Mouse (Mus musculus) embryonic facial prominence, embryonic 13.5 days (tissue): Measurements from ENCODE around the gene Adam11. TPM values are rescaled to one million over a fixed set of nuclear protein-coding genes. Genes with fewer than 3 reads are reported as not detected.

ENCODE experiments used
- ATAC-seq: fragments of 200-750 bp; cut with Nextera tagmentation; 2 replicates; pipeline ENCODE4 v1.8.0; 2017; ENCODE audit warnings: low read depth; ENCODE audit not compliant: insufficient number of reproducible peaks, insufficient read depth, low FRiP score, low TSS enrichment
- H3K27ac ChIP-seq: fragments of 300-500 bp; sonication (generic); 2 replicates; pipeline ENCODE4 v1.5.1; 2015; ENCODE audit warnings: moderate library complexity, mild to moderate bottlenecking, inconsistent platforms
- H3K27me3 ChIP-seq: fragments of 300-500 bp; sonication (generic); 2 replicates; pipeline ENCODE4 v1.6.1; 2015; ENCODE audit warnings: mild to moderate bottlenecking, inconsistent platforms
- H3K36me3 ChIP-seq: fragments of 300-500 bp; sonication (generic); 2 replicates; pipeline ENCODE4 v1.6.1; 2015; ENCODE audit warnings: mild to moderate bottlenecking, inconsistent platforms
- H3K4me1 ChIP-seq: fragments of 300-500 bp; sonication (generic); 2 replicates; pipeline ENCODE4 v1.6.1; 2015; ENCODE audit warnings: inconsistent platforms
- H3K4me2 ChIP-seq: fragments of 300-500 bp; sonication (generic); 2 replicates; pipeline ENCODE4 v1.6.1; 2015; ENCODE audit warnings: moderate library complexity, mild to moderate bottlenecking, inconsistent platforms
- H3K4me3 ChIP-seq: fragments of 300-500 bp; sonication (generic); 2 replicates; pipeline ENCODE4 v1.5.1; 2015; ENCODE audit warnings: mild to moderate bottlenecking, inconsistent platforms
- H3K9ac ChIP-seq: fragments of 300-500 bp; sonication (generic); 2 replicates; pipeline ENCODE4 v1.6.1; 2015; ENCODE audit warnings: mild to moderate bottlenecking, inconsistent platforms
- H3K9me3 ChIP-seq: fragments of 300-500 bp; sonication (generic); 2 replicates; pipeline ENCODE4 v1.6.1; 2016; ENCODE audit warnings: inconsistent platforms
- WGBS: fragments of 180-500 bp; shearing (Covaris S2); methylation state at CpG from one replicate; pipeline ENCODE4 v1.1.7; 2015; ENCODE audit warnings: mixed read lengths; 5-methylcytosine and 5-hydroxymethylcytosine counted together
- polyA plus RNA-seq: library from polyadenylated mRNA; unstranded; fragments of >200 nt; fragmentation: Nextera tagmentation; extraction: Ambion mirVana; gene quantifications from 2 replicates; pipeline ENCODE4 v1.2.1, GENCODE M21; 2015

The Adam11 gene
- polyA plus RNA-seq, 1 experiment from 2014 or later: 14.4 TPM

DNA sequence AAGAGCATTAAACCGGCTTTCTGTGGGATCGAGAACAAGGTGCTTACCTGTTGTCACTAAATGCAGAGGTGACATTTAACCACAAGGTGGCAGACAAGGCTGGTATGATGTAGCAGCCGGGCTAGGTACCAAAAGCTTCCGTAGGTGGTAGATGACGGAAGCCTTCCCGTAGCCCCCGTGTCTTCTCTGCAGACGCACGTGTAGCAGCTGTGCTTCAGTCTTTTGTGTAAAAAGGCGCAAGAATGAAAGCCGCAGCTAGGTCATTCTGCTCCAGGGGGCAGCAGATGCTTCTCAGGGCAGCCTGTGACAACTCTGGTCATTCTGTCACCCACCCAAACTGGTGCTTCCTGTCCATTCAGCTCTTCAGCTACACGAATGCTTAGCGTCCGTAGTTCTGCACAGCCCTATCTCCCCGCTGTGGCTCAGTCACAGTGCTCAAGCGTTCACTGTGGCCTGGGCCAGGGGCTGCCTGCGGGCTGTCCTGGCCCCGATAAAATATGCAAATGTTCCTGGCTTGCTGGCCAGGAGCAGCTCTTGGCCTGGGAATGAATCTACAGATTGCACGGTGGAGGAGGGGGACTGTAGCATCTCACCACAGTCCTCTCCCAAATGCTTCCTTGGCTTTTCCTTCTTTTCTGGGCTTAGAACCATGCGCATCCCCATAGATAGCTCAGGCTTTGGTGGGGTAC lies 21.8 kb upstream of the Adam11 start:
- Histone ChIP-seq H3K4me3 (peak overlapping the region; percentile 35), H3K9me3 (no peaks in the 10 kb centered on the region), H3K9ac (peak overlapping the region; percentile 67), H3K27me3 (peaks cover 27% of the 10 kb centered on the region), H3K4me1 (peaks cover 12% of the 10 kb centered on the region), H3K36me3 (no peaks in the 10 kb centered on the region), H3K4me2 (peak overlapping the region; percentile 71), H3K27ac (no peak overlapping the region)
- ATAC-seq: peak; percentile 44; the same call in 1 of the 2 replicates
- 5% methylated on average over 20 of the region's 20 CpGs for WGBS

DNA sequence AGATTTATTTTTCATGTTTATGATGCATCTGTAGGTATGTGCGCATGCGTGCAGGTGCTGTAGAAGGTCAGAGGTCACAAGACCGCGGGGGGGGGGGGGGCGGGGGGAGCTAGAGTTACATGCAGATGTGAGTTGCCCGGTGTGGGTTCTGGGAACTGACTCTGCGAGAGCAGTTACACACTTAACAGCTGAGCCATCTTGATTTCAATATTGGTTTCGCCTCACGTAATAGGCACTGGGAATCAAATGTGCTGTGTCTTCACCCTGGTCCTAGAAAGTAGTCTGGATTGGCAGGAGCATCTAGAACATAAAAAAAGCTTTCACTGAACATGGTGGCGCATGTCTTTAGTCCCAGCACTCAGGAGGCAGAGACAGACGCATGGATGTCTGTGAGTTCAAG lies 20.6 kb upstream of the Adam11 start:
- Histone ChIP-seq H3K4me2 (no peak overlapping the region), H3K4me3 (no peak overlapping the region), H3K36me3 (no peaks in the 10 kb centered on the region), H3K4me1 (peaks cover 12% of the 10 kb centered on the region), H3K27ac (no peak overlapping the region), H3K27me3 (peaks cover 27% of the 10 kb centered on the region), H3K9ac (no peak overlapping the region), H3K9me3 (no peaks in the 10 kb centered on the region)
- ATAC-seq: no peak
- 40% methylated on average over 11 of the region's 11 CpGs for WGBS

DNA sequence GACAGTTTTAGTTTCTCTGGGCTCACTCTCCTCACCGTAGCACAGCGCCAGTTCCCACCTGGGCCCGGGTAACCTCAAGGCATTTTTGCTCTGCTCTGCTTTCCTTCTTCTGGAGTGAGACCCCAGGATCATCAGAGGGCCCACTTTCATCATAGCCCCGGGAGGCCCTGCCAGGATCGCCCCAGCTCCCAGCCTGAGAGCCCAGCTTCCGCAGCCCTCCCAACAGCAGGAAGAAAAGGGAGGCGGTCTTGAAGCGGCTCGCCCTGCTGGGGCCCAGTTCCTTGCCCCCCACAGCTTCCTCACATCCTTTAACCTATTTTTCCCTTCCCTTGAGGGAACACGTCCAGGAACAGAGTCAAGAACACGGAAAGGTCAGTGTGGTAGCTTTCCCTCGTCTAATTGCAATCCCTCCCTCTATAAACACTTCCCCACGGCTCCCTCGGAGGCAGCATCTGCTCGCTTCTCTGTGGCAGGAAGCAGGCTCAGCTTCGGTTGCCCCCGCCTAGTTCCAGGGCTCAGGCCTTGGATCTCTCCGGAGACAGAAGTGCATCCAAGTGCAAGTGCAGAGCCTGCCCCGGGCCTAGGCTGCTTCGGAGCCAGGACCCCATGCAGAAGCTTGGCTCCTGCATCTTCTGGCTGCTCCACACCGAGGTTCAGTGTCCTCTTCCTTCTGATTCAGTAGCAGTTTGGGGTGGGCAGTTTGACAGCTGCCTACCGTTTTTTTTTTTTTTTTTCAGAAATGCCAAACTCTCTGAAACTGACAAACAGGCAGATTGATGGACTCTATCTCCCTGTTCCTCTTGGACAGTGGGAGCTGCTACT lies 19.9 kb upstream of the Adam11 start:
- Histone ChIP-seq H3K36me3 (no peaks in the 10 kb centered on the region), H3K9me3 (no peaks in the 10 kb centered on the region), H3K4me2 (peak overlapping the region; percentile 31), H3K27me3 (peaks cover 27% of the 10 kb centered on the region), H3K4me1 (peaks cover 12% of the 10 kb centered on the region), H3K9ac (peak overlapping the region; percentile 46), H3K27ac (no peak overlapping the region), H3K4me3 (0 out of 2 replicates have a peak overlapping the region, but pooled peaks have one; percentile 12)
- no peak for ATAC-seq
- 14% methylated on average over 22 of the region's 22 CpGs for WGBS

DNA sequence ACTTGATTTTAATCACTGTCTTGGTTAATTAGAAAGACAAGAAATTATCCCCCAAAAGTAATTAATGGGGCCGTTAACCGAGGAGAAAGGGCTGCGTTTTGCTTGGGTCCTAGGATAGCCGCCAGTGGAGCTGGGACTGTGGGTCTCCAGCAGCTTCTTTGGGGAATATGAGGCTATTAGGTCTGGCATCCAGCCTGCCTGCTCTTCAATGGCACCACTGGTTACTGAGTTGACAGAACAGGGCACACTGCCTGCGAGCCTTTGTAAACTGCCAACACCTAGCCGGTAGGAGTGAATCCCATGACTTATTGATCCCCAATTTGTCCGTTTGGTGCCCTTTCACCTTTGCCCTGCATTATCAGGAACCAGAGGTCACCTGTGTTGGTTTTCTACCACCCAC lies 19.2 kb upstream of the Adam11 start:
- no peak overlapping the region for H3K4me2 ChIP-seq
- peaks cover 12% of the 10 kb centered on the region for H3K4me1 ChIP-seq
- no peak overlapping the region for H3K4me3 ChIP-seq
- peaks cover 27% of the 10 kb centered on the region for H3K27me3 ChIP-seq
- WGBS: 62% methylated on average over 7 of the region's 7 CpGs
- ATAC-seq: no peak
- no peak overlapping the region for H3K27ac ChIP-seq
- no peaks in the 10 kb centered on the region for H3K36me3 ChIP-seq
- H3K9ac ChIP-seq: no peak overlapping the region; the same call in 1 of the 2 replicates
- no peaks in the 10 kb centered on the region for H3K9me3 ChIP-seq

DNA sequence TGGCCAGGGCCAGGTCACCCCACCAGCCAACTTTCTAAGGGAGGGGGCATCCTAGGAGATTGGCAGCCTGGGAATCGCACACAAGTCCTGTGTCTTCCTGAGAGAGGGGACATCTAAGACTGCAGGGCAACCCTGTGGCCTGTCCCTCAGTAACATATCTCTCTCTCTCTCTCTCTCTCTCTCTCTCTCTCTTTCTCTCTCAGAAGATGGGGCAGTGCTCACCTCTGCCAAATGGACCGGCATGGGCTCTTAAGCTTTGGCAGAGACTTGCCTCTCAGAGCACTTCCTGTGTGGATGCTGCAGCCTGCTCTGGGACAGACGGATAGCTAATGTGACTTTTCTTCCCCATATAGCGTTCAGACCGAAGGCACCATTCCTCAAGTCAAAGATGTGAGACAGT lies 18.4 kb upstream of the Adam11 start:
- Histone ChIP-seq H3K27me3 (peaks cover 27% of the 10 kb centered on the region), H3K36me3 (no peaks in the 10 kb centered on the region), H3K9me3 (no peaks in the 10 kb centered on the region), H3K4me1 (peaks cover 12% of the 10 kb centered on the region), H3K27ac (no peak overlapping the region), H3K4me2 (no peak overlapping the region), H3K4me3 (no peak overlapping the region), H3K9ac (no peak overlapping the region)
- no peak for ATAC-seq
- 77% methylated on average over 5 of the region's 5 CpGs for WGBS

DNA sequence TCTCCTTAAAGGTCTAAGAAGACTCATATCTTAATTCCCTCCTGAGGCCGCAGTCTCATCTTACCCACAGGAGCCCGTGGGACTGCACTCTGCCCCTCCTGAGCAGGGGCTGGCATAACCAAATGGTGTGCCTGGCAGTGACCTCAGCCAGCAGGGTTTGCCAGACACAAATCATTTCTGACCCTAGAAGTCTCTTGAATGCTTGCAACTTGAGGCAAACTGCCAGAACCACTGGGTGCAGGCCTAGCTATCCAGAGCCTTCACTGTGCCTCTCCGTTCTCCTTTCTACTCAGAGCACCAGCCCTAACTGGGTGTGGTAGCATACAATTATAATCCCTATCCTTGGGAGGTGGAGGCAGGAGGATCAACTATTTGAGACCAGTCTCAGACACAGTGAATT lies 16.5 kb upstream of the Adam11 start:
- no peak for ATAC-seq
- H3K9ac ChIP-seq: no peak overlapping the region
- peaks cover 7% of the 10 kb centered on the region for H3K4me1 ChIP-seq
- WGBS: 87% methylated on average over 3 of the region's 3 CpGs
- H3K27ac ChIP-seq: no peak overlapping the region
- no peak overlapping the region for H3K4me3 ChIP-seq
- H3K27me3 ChIP-seq: peaks cover 8% of the 10 kb centered on the region
- no peak overlapping the region for H3K4me2 ChIP-seq
- no peaks in the 10 kb centered on the region for H3K36me3 ChIP-seq
- no peaks in the 10 kb centered on the region for H3K9me3 ChIP-seq

DNA sequence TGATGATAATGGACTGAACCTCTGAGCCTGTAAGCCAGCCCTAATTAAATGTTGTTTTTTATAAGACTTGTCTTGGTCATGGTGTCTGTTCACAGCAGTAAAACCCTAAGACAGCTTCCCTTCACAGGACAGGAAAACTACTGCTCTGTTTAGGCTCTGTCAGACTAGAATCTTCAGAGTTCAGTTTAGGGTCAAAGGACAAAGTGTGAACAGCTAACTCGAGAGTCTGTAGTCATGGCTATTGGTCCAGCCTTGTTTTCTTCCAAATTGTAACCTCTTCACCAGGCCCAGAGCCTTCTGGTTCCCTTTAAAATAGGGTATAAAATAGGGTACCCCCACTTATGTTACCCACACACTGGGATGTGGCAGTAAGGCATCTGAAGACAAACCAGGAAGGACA lies 13.4 kb upstream of the Adam11 start:
- H3K27me3 ChIP-seq: no peaks in the 10 kb centered on the region; the same call in 1 of the 2 replicates
- H3K4me1 ChIP-seq: no peaks in the 10 kb centered on the region
- 48% methylated on average over 1 of the region's 1 CpGs for WGBS
- no peaks in the 10 kb centered on the region for H3K9me3 ChIP-seq
- no peaks in the 10 kb centered on the region for H3K36me3 ChIP-seq
- H3K4me2 ChIP-seq: no peak overlapping the region
- H3K9ac ChIP-seq: no peak overlapping the region
- H3K27ac ChIP-seq: no peak overlapping the region
- H3K4me3 ChIP-seq: no peak overlapping the region
- ATAC-seq: no peak

DNA sequence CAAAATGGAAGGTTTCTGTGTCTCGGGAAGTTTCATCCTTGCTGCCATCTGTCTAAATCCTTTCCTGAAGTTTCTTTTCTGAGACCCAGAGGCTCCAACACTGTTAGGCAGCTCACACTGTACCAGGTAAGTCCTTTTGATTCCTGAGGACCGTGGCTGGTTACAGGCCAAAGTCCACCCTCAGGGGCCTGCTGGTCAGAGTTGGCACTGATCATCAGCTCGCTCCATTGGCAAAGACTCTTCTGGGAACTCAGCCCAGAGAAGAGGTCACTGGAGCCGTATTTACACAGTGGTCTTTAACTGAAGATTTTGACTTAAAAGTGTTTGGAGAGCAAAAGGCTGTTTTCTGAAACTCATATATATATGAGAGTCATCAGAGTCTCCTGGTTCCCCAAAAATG lies 12.9 kb upstream of the Adam11 start:
- Histone ChIP-seq H3K27me3 (no peaks in the 10 kb centered on the region; the same call in 1 of the 2 replicates), H3K9me3 (no peaks in the 10 kb centered on the region), H3K4me3 (no peak overlapping the region), H3K27ac (no peak overlapping the region), H3K4me2 (no peak overlapping the region), H3K4me1 (peaks cover 2% of the 10 kb centered on the region), H3K9ac (no peak overlapping the region), H3K36me3 (no peaks in the 10 kb centered on the region)
- ATAC-seq: no peak
- 81% methylated on average over 4 of the region's 4 CpGs for WGBS

DNA sequence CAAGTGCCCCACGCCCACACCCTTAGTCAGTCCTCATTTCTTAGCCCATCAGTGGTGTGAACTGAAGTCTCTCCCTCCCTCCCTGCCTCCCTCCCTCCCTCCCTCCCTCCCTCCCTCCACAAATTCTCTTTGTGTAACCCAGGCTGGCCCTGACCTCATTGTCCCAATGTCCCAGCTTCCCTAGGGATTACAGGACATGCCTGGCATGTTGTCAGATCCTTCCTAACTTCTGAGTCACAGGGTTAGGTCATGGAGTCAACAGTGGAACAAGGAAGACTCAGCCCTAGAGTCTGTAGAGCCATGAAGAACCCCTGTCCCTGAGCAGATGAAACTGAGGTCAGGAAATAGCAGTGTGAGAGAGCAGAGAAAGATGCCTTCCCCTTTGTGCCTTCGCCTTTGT lies 11.5 kb upstream of the Adam11 start:
- H3K27me3 ChIP-seq: no peaks in the 10 kb centered on the region; the same call in 1 of the 2 replicates
- H3K9me3 ChIP-seq: no peaks in the 10 kb centered on the region
- no peaks in the 10 kb centered on the region for H3K36me3 ChIP-seq
- H3K9ac ChIP-seq: no peak overlapping the region
- 71% methylated on average over 2 of the region's 2 CpGs for WGBS
- peaks cover 16% of the 10 kb centered on the region for H3K4me1 ChIP-seq
- ATAC-seq: no peak
- no peak overlapping the region for H3K4me2 ChIP-seq
- H3K27ac ChIP-seq: no peak overlapping the region
- H3K4me3 ChIP-seq: no peak overlapping the region

DNA sequence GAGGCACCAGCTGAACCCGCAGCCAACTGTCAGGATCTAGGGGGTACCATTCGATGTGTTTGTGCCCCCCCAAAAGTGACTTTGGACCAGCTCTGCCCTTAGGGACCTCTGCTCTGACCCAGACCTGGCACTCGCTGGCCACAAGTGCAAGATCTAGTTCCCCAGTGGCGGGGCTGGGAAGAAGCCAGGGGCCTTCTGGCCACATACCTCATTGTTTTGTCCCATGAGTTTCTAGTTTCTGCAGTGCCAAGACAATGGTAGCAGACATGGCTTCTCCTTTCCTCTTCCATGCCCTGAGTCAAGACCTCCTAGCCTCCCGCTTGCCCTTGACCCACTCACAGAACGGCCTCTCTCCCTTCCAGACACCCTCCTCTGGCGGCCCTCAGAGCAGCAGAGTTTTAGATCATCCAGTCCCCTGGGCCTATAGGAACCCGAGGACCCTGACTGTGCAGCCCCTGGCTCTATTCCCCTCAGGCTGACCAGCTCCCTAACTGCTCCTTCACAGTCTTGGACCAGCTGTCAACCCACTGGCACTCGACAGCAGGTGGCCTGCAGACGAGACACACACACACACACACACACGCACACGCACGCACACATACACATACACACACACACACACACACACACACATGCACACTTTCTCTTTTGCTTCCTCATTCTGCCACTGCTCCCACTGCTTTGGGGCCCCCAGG lies 8.2 kb upstream of the Adam11 start:
- Histone ChIP-seq H3K27me3 (no peaks in the 10 kb centered on the region; the same call in 1 of the 2 replicates), H3K9me3 (no peaks in the 10 kb centered on the region), H3K27ac (peak overlapping the region; percentile 39; the same call in 1 of the 2 replicates), H3K4me3 (no peak overlapping the region), H3K36me3 (no peaks in the 10 kb centered on the region), H3K4me1 (peaks cover 21% of the 10 kb centered on the region), H3K4me2 (peak overlapping the region; percentile 53; the same call in 1 of the 2 replicates), H3K9ac (no peak overlapping the region)
- no peak for ATAC-seq
- 64% methylated on average over 13 of the region's 13 CpGs for WGBS

DNA sequence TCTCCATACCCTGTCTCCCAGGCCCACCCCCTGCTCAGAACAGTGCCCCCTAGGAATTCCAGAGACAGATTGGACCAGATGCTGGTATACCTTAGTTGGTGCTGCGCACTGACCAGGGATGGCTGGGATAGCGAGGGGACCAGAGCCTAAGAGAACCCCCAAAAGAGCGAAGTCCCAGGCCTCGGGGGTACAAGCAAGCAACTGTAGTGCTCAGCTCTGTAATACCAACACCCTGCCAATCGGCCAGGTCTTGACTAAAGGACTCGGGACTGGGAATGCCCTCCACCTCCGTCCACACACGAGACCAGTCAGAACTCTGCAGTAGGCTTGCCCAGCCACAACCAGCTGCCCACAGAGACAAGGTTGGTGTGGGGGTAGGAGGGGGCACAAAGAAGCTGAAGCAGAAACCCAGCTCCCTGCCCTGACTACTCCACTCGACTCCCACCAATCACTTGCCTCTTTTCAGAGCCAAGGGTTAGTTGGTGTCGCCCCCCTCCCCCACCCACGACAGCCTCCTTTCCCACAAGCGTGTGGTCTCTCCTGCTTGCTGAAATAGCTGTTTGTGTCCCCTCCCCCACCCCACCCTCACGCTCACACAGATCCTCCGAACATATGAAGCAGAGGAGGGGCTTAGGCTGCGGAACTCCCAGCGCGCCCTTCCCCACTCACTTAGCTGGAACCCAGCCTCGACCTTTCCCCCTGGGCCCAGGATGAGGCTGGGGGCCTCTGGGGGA lies 7.5 kb upstream of the Adam11 start:
- H3K27ac ChIP-seq: peak overlapping the region; percentile 78
- WGBS: 43% methylated on average over 18 of the region's 18 CpGs
- peak; percentile 40; the same call in 1 of the 2 replicates for ATAC-seq
- peaks cover 21% of the 10 kb centered on the region for H3K4me1 ChIP-seq
- no peaks in the 10 kb centered on the region for H3K36me3 ChIP-seq
- H3K4me3 ChIP-seq: peak overlapping the region; percentile 16; the same call in 1 of the 2 replicates
- H3K4me2 ChIP-seq: peak overlapping the region; percentile 53
- H3K27me3 ChIP-seq: no peaks in the 10 kb centered on the region; the same call in 1 of the 2 replicates
- H3K9me3 ChIP-seq: no peaks in the 10 kb centered on the region
- H3K9ac ChIP-seq: peak overlapping the region; percentile 62; the same call in 1 of the 2 replicates
